Mouse (Mus musculus): Measurements from ENCODE around the gene Anapc16. TPM values are rescaled to one million over a fixed set of nuclear protein-coding genes. Genes with fewer than 3 reads are reported as not detected.
A peak's percentile ranks its signal among the peaks of the same experiment; 100 is the strongest.

Gene Anapc16
- polyA plus RNA-seq, 1 experiment = 62.1 TPM

DNA sequence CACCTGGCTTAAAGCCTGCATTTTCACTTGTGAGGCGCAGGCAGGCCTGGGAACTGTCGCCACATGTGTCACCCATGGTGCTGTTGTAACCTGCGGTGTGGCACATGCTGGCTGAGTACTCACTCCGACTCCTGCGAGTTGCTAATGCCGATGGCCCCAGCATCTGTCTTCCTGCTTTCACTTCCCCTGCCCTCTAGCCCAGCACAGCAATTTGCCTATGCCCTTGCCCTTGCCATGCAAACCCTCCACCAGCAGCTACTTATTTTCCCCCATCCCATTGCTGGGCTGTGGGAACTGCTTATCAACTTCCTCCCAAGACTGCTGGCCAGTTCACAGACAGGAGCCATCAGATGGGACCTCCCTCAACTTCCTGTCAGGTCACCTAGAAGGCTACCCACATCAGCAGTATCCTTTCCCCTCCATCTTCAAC is 22.1 kb downstream of the Anapc16 start:
- TF ChIP-seq POLR2A (IDR thresholded peaks at IDR 0.05; ENCODE audit: low read depth, low read length) (peak; percentile 55), CTCF (IDR thresholded peaks at IDR 0.05; ENCODE audit: extremely low read depth, insufficient read depth, insufficient read length, insufficient replicate concordance) (no peak)
- WGBS = 13% methylated on average over 6 of the region's 6 CpGs
- peak overlapping the region; percentile 95 for H3K27ac ChIP-seq (ENCODE audit: insufficient read depth, low read length)
- DNase-seq (ENCODE audit: low read depth in 1 of 2, low spot score in 2 of 2) = peak; percentile 53 to 80
- H3K27me3 ChIP-seq (ENCODE audit: control insufficient read depth, insufficient read depth, low read length) = no peaks in the 10 kb centered on the region
- H3K4me1 ChIP-seq (ENCODE audit: control insufficient read depth, insufficient read depth, insufficient read length) = peaks cover 50% of the 10 kb centered on the region; the same call in 1 of the 2 replicates
- no peak overlapping the region for H3K4me3 ChIP-seq (ENCODE audit: extremely low read depth, insufficient read depth, insufficient read length)
- H3K36me3 ChIP-seq (ENCODE audit: control insufficient read depth, insufficient read depth, low read length) = no peaks in the 10 kb centered on the region

DNA sequence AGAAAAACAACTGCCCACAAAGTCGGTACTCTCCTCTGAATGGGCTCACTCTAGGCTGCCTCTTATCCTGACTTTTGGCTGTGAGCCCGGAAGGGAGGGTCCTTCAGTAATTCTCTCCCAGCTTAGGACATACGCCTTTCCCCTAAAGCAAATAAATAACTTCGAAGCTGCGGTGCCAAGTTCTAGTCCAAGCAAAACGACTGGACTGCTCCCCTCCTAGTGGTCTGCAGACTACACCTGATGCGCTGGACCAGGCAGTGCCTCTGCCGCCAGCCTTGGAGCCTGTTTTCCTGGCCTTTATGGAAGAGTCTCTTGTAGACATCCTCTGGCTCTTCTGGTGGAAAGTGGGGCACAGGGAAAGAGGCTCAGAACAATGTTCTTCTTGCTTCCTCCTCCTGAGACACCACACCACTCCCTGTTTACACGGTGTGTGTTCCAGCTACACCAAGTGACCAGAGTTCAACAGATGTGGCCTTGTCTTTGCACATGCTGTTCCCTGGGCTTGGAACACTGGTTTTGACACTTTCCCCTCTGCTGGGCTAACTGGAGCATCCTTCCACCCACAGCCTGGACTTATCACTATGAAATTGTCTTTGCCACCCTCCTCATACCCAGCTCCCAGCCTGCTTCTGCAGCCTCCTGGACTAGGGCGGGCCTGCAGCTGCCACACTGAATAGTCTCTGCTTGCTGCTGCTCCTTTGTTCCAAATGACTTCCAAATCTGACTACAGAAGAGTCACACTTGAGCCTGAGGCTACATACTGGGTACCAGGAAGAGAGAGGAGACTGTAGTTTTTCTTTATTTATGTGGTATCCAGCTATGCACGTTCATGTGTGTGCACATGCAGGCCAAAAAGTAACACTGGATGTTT is 23.8 kb downstream of the Anapc16 start:
- TF ChIP-seq CTCF (IDR thresholded peaks at IDR 0.05; ENCODE audit: extremely low read depth, insufficient read depth, insufficient read length, insufficient replicate concordance) (no peak), POLR2A (IDR thresholded peaks at IDR 0.05; ENCODE audit: low read depth, low read length) (no peak)
- Histone ChIP-seq H3K36me3 (ENCODE audit: control insufficient read depth, insufficient read depth, low read length) (no peaks in the 10 kb centered on the region), H3K4me3 (ENCODE audit: extremely low read depth, insufficient read depth, insufficient read length) (no peak overlapping the region), H3K27me3 (ENCODE audit: control insufficient read depth, insufficient read depth, low read length) (no peaks in the 10 kb centered on the region), H3K27ac (ENCODE audit: insufficient read depth, low read length) (peak overlapping the region; percentile 74), H3K4me1 (ENCODE audit: control insufficient read depth, insufficient read depth, insufficient read length) (peaks cover 58% of the 10 kb centered on the region; the same call in 1 of the 2 replicates)
- 65% methylated on average over 11 of the region's 11 CpGs for WGBS
- no peak for DNase-seq (ENCODE audit: low read depth in 1 of 2, low spot score in 2 of 2)

DNA sequence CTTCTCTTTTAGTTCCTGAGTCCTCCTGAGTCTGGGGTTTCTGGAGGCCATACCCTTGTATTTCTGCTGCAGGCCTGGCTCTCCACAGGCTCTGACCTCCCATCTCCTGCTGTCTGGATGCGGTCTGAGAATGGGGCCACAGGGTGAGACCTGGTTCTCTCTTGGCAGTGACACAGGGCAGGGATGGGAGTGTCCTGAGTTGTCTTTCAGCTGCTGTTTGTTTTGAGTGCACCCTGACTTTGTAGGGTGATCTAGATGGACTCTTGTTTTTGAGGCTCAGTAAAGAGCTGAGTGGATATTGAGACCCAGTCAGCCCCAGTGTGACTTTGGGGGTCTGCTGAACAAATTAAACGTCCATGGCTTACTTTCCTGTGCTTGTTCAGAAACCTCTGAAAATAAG is 24.5 kb downstream of the Anapc16 start:
- DNase-seq (ENCODE audit: low read depth in 1 of 2, low spot score in 2 of 2) = no peak
- no peak overlapping the region for H3K4me3 ChIP-seq (ENCODE audit: extremely low read depth, insufficient read depth, insufficient read length)
- H3K27me3 ChIP-seq (ENCODE audit: control insufficient read depth, insufficient read depth, low read length) = no peaks in the 10 kb centered on the region
- peaks cover 65% of the 10 kb centered on the region; the same call in 1 of the 2 replicates for H3K4me1 ChIP-seq (ENCODE audit: control insufficient read depth, insufficient read depth, insufficient read length)
- 81% methylated on average over 2 of the region's 2 CpGs for WGBS
- H3K36me3 ChIP-seq (ENCODE audit: control insufficient read depth, insufficient read depth, low read length) = no peaks in the 10 kb centered on the region
- peak overlapping the region; percentile 74 for H3K27ac ChIP-seq (ENCODE audit: insufficient read depth, low read length)
- no peak for TF ChIP-seq POLR2A (IDR thresholded peaks at IDR 0.05; ENCODE audit: low read depth, low read length)
- no peak for TF ChIP-seq CTCF (IDR thresholded peaks at IDR 0.05; ENCODE audit: extremely low read depth, insufficient read depth, insufficient read length, insufficient replicate concordance)

DNA sequence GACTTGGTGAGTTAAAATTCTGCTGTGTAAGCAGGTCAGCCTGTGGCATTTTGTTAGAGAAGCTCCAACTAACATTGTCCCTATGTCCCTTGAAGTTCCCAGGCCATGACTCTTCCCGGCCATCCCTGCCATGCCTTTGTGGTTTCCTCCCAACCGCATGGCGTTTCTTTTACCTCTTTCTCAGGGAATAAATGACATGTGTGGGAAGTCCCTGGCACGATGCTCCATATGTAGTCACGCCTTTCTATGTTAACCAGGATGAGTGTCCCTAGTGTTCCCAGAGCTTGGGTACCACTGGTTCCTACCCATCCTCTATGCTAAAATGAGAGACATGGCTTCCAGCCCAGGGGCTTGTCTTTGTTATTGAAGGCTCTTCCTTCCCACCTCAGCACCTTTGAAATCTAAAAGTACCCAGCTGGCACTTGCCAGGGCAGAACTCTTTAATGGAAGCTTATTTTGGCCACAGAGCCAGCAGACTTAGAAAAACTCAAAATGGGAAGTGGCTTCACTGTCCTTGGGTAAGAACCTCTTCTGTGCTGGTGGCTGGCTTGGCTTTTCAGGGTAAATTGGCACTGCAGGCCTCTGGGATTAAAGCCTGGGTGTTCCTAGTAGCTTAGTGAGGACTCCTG is 25.1 kb downstream of the Anapc16 start:
- peak overlapping the region; percentile 74 for H3K27ac ChIP-seq (ENCODE audit: insufficient read depth, low read length)
- 81% methylated on average over 5 of the region's 5 CpGs for WGBS
- TF ChIP-seq POLR2A (IDR thresholded peaks at IDR 0.05; ENCODE audit: low read depth, low read length) (no peak), CTCF (IDR thresholded peaks at IDR 0.05; ENCODE audit: extremely low read depth, insufficient read depth, insufficient read length, insufficient replicate concordance) (no peak)

DNA sequence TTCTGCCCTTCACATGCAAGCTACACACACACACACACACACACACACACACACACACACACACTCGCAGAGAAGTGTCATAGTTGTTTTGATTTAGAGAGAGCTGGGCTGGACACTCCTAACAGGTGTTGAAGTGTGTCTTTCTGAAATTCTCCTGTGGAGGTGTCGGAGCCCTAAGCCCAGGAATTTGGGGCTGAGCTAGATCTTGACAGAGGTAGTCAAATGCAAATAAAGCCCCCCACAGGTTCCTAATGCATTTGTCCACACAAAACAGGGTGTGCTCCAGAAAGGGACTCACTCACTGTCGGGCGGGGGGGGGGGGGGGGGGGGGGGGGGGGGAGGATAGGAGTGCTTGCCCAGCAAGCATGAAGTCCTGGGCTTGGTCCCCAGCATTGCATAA is 25.8 kb downstream of the Anapc16 start:
- Histone ChIP-seq H3K4me1 (ENCODE audit: control insufficient read depth, insufficient read depth, insufficient read length) (peaks cover 70% of the 10 kb centered on the region; the same call in 1 of the 2 replicates), H3K4me3 (ENCODE audit: extremely low read depth, insufficient read depth, insufficient read length) (no peak overlapping the region), H3K27me3 (ENCODE audit: control insufficient read depth, insufficient read depth, low read length) (no peaks in the 10 kb centered on the region), H3K27ac (ENCODE audit: insufficient read depth, low read length) (peak overlapping the region; percentile 74), H3K36me3 (ENCODE audit: control insufficient read depth, insufficient read depth, low read length) (no peaks in the 10 kb centered on the region)
- 64% methylated on average over 2 of the region's 4 CpGs for WGBS
- TF ChIP-seq CTCF (IDR thresholded peaks at IDR 0.05; ENCODE audit: extremely low read depth, insufficient read depth, insufficient read length, insufficient replicate concordance) (no peak), POLR2A (IDR thresholded peaks at IDR 0.05; ENCODE audit: low read depth, low read length) (no peak)
- no peak for DNase-seq (ENCODE audit: low read depth in 1 of 2, low spot score in 2 of 2)

More for the DNA sequence above, 25.1 kb downstream of the Anapc16 start:
- DNase-seq (ENCODE audit: low read depth in 1 of 2, low spot score in 2 of 2) = no peak
- Histone ChIP-seq H3K27me3 (ENCODE audit: control insufficient read depth, insufficient read depth, low read length) (no peaks in the 10 kb centered on the region), H3K4me3 (ENCODE audit: extremely low read depth, insufficient read depth, insufficient read length) (no peak overlapping the region), H3K36me3 (ENCODE audit: control insufficient read depth, insufficient read depth, low read length) (no peaks in the 10 kb centered on the region), H3K4me1 (ENCODE audit: control insufficient read depth, insufficient read depth, insufficient read length) (peaks cover 70% of the 10 kb centered on the region; the same call in 1 of the 2 replicates)

DNA sequence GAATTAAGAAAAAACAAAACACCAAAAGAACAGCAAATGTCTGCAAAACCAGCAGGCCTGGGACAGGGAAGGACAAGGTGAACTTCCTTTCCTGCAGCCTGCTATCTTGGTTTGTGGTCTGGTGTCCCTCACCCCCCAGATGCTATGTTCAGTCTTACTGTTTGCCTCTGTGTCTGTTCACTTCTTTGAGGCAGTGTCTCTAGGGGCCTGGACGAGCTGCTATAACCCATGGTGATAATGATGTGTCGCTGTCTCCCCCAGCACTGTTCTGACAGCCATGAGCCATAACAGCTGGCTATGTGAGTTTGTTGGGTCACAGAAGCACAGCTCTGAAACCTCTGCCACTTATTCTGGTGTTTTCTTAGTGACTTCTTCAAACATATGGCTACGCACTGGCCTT is 28.1 kb downstream of the Anapc16 start:
- no peak for TF ChIP-seq CTCF (IDR thresholded peaks at IDR 0.05; ENCODE audit: extremely low read depth, insufficient read depth, insufficient read length, insufficient replicate concordance)
- no peak for TF ChIP-seq POLR2A (IDR thresholded peaks at IDR 0.05; ENCODE audit: low read depth, low read length)
- H3K27ac ChIP-seq (ENCODE audit: insufficient read depth, low read length) = peak overlapping the region; percentile 93
- H3K27me3 ChIP-seq (ENCODE audit: control insufficient read depth, insufficient read depth, low read length) = no peaks in the 10 kb centered on the region
- no peaks in the 10 kb centered on the region for H3K36me3 ChIP-seq (ENCODE audit: control insufficient read depth, insufficient read depth, low read length)
- no peak overlapping the region for H3K4me3 ChIP-seq (ENCODE audit: extremely low read depth, insufficient read depth, insufficient read length)
- peak in 1 of 2 experiments; percentile 30 for DNase-seq (ENCODE audit: low read depth in 1 of 2, low spot score in 2 of 2)
- peaks cover 73% of the 10 kb centered on the region; the same call in 1 of the 2 replicates for H3K4me1 ChIP-seq (ENCODE audit: control insufficient read depth, insufficient read depth, insufficient read length)
- WGBS = 26% methylated on average over 3 of the region's 3 CpGs
